Mouse (Mus musculus) embryonic facial prominence, embryonic 14.5 days (tissue): Measurements from ENCODE around the gene Drd5. TPM values are rescaled to one million over a fixed set of nuclear protein-coding genes. Genes with fewer than 3 reads are reported as not detected.

Source experiments
- ATAC-seq: fragments of 200-750 bp; cut with Nextera tagmentation; 2 replicates; pipeline ENCODE4 v1.8.0; 2017; ENCODE audit warnings: low read depth, moderate number of reproducible peaks, moderate TSS enrichment
- DNase-seq: peaks from one replicate; pipeline ENCODE4 v3.0.0-alpha.2; 2015; ENCODE audit warnings: low spot score
- H3K27ac ChIP-seq: fragments of 300-500 bp; sonication (generic); replicated peaks from 2 replicates; pipeline ENCODE4 v1.5.1; 2014; ENCODE audit warnings: low read depth, mild to moderate bottlenecking, low read length, moderate library complexity
- H3K27me3 ChIP-seq: fragments of 300-500 bp; sonication (generic); replicated peaks from 2 replicates; pipeline ENCODE4 v1.6.1; 2014; ENCODE audit warnings: low read length; ENCODE audit not compliant: control insufficient read depth, insufficient read depth
- H3K36me3 ChIP-seq: fragments of 300-500 bp; sonication (generic); 2 replicates; pipeline ENCODE4 v1.6.1; 2014; ENCODE audit warnings: low read length, mixed read lengths; ENCODE audit not compliant: control insufficient read depth, insufficient read depth
- H3K4me1 ChIP-seq: fragments of 300-500 bp; sonication (generic); 2 replicates; pipeline ENCODE4 v1.6.1; 2014; ENCODE audit warnings: antibody characterized with exemption, low read length; ENCODE audit not compliant: control insufficient read depth, insufficient read depth
- H3K4me2 ChIP-seq: fragments of 300-500 bp; sonication (generic); 2 replicates; pipeline ENCODE4 v1.6.1; 2014; ENCODE audit warnings: low read depth, mild to moderate bottlenecking, low read length, moderate library complexity, mixed read lengths
- H3K4me3 ChIP-seq: fragments of 300-500 bp; sonication (generic); 2 replicates; pipeline ENCODE4 v1.5.1; 2014; ENCODE audit warnings: low read depth, mild to moderate bottlenecking, low read length
- H3K9ac ChIP-seq: fragments of 300-500 bp; sonication (generic); 2 replicates; pipeline ENCODE4 v1.6.1; 2014; ENCODE audit warnings: low read depth, mild to moderate bottlenecking, low read length, moderate library complexity, mixed read lengths
- H3K9me3 ChIP-seq: fragments of 300-500 bp; sonication (generic); 2 replicates; pipeline ENCODE4 v1.6.1; 2016; ENCODE audit warnings: low read length; ENCODE audit not compliant: control insufficient read depth
- WGBS: fragments of 180-500 bp; shearing (Covaris S2); extraction: QIAGEN DNeasy Blood & Tissue Kit; methylation state at CpG from one replicate; pipeline ENCODE4 v1.1.7; 2014; 5-methylcytosine and 5-hydroxymethylcytosine counted together
- polyA plus RNA-seq: library from polyadenylated mRNA; unstranded; fragments of >200 nt; fragmentation: Nextera tagmentation; extraction: Ambion mirVana; gene quantifications from 2 replicates; pipeline ENCODE4 v1.2.1, GENCODE M21; 2014

The Drd5 gene
- polyA plus RNA-seq, 1 experiment from 2014 or later, result not detected

DNA sequence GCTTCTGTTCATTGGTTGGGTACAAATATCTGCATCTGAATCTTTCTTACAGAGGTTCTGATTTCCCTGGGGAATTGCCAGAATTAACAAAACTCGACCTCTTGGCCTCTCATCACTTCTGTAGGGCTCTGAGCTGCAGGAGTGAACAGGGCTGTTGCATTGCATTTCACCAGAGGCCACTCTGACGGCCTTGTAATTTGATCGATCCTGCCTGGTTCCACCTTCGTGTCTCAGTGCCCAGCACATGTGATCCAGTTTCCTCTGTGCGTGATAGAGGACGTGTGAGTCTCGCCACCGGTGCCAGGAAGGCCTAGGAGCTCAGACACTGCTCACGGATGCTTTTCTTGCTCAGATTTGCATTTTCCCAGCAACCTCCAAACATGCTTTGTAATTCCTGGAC, 33.4 kb upstream of the Drd5 start:
- Histone ChIP-seq H3K4me2 (no peak overlapping the region), H3K9me3 (no peaks in the 10 kb centered on the region), H3K4me1 (no peaks in the 10 kb centered on the region), H3K36me3 (no peaks in the 10 kb centered on the region), H3K27me3 (no peaks in the 10 kb centered on the region; the same call in 1 of the 2 replicates), H3K9ac (no peak overlapping the region), H3K4me3 (no peak overlapping the region), H3K27ac (no peak overlapping the region)
- WGBS, result 25% methylated on average over 9 of the region's 9 CpGs
- no peak for DNase-seq
- ATAC-seq, result no peak

DNA sequence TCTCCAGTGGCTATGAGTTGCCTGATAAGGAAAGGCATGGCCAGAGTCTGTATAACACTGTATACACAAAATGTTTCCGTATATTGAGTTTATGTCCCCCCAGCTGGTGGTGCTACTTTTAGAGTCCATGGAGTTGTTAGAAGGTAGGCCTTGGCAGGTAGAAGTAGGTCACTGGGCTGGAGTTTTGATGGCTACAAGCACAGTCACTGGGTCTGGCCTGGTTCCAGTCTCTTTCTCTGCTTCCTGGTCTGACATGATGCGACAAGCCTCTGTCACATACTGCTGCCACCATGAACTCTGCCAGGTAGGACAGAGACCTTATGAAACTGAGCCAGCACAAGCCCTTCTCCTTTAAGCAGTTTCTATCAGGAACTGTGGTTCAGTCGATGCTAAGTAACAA, 30.7 kb upstream of the Drd5 start:
- Histone ChIP-seq H3K4me3 (no peak overlapping the region), H3K4me2 (no peak overlapping the region), H3K27ac (no peak overlapping the region), H3K36me3 (no peaks in the 10 kb centered on the region), H3K27me3 (no peaks in the 10 kb centered on the region), H3K9me3 (no peaks in the 10 kb centered on the region), H3K9ac (no peak overlapping the region), H3K4me1 (no peaks in the 10 kb centered on the region)
- WGBS, result 87% methylated on average over 3 of the region's 3 CpGs
- DNase-seq (no peak), ATAC-seq (no peak)

DNA sequence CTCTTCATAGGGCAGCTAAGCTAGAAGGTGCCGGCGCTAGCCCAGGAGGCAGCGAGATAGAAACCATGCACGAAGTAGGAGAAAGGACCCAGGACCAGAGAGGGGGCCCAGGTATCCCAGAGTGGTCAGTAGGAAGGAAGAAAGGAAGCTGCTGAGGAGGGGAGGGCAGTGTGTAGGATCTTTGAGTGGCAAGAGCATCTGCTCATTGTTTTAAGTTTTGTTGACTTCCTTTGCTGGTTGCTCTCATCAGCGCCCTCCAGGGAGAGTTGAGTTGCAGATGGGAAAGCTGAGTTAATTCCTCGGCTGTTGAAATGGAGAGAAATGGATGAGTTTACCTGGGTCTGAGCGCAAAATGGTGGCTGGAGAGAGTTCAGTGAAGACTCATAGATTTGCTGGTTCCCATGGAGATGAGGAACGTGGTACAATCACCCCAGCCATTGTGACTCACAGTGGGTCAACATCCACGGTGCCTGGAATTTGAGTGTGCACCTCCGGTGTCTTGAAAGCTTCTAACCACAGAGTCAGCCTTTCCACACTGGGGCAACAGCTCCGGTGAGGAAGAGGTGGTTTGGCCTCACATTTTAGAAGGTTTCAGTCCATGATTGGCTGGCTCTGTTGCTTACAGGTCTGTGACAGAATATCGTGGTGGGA, 17.3 kb upstream of the Drd5 start:
- H3K27ac ChIP-seq, result no peak overlapping the region
- no peak overlapping the region for H3K4me3 ChIP-seq
- no peak overlapping the region for H3K4me2 ChIP-seq
- WGBS, result 85% methylated on average over 12 of the region's 12 CpGs
- H3K4me1 ChIP-seq, result no peaks in the 10 kb centered on the region
- no peaks in the 10 kb centered on the region for H3K36me3 ChIP-seq
- ATAC-seq (no peak), DNase-seq (no peak)
- H3K9ac ChIP-seq, result no peak overlapping the region
- H3K27me3 ChIP-seq, result no peaks in the 10 kb centered on the region
- no peaks in the 10 kb centered on the region for H3K9me3 ChIP-seq

DNA sequence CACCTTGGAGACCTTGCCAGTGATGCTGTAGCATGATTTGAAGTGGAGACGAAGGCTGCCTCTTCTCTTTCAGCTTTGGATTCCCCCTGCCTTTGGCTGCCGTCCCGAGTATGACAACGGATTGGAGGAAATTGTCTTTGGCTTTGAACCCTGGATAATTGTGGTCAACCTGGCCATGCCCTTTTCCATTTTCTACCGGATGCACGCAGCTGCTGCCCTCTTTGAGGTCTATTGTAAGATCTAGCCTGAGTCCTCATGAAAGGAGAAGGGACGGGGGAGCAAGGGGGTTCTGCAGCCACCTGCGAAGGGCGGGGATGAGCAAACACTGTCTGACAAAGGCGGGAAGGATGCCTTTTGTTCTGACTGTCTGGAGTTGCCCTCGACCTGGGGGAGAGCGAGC, 16.5 kb upstream of the Drd5 start:
- DNase-seq (peak; percentile 26), ATAC-seq (no peak)
- Histone ChIP-seq H3K4me2 (no peak overlapping the region), H3K4me3 (no peak overlapping the region), H3K9ac (no peak overlapping the region), H3K27ac (no peak overlapping the region), H3K4me1 (no peaks in the 10 kb centered on the region), H3K9me3 (no peaks in the 10 kb centered on the region), H3K36me3 (no peaks in the 10 kb centered on the region), H3K27me3 (no peaks in the 10 kb centered on the region)
- 35% methylated on average over 12 of the region's 12 CpGs for WGBS

DNA sequence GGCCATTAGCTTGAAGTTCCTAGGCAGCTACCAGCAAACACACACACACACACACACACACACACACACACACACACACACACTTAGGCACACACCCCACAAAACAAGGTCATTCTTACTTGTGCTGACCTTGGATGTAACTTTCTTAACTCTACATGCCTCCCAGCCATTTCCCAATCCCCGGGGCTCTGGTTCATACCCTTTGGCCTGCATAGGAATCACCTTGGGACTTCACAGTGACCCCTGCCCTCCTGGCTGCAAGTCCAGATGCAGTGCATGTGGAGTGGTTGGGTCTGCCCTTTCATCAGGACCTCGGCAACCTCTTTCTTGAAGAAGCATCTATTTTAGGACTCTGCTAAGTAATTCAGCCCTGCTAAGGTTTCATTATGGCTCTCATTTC, 13.9 kb upstream of the Drd5 start:
- no peaks in the 10 kb centered on the region for H3K9me3 ChIP-seq
- no peak overlapping the region for H3K9ac ChIP-seq
- no peak overlapping the region for H3K4me3 ChIP-seq
- no peaks in the 10 kb centered on the region for H3K4me1 ChIP-seq
- H3K36me3 ChIP-seq, result no peaks in the 10 kb centered on the region
- H3K27me3 ChIP-seq, result no peaks in the 10 kb centered on the region
- no peak overlapping the region for H3K27ac ChIP-seq
- 40% methylated on average over 2 of the region's 2 CpGs for WGBS
- ATAC-seq (no peak), DNase-seq (no peak)
- H3K4me2 ChIP-seq, result no peak overlapping the region

DNA sequence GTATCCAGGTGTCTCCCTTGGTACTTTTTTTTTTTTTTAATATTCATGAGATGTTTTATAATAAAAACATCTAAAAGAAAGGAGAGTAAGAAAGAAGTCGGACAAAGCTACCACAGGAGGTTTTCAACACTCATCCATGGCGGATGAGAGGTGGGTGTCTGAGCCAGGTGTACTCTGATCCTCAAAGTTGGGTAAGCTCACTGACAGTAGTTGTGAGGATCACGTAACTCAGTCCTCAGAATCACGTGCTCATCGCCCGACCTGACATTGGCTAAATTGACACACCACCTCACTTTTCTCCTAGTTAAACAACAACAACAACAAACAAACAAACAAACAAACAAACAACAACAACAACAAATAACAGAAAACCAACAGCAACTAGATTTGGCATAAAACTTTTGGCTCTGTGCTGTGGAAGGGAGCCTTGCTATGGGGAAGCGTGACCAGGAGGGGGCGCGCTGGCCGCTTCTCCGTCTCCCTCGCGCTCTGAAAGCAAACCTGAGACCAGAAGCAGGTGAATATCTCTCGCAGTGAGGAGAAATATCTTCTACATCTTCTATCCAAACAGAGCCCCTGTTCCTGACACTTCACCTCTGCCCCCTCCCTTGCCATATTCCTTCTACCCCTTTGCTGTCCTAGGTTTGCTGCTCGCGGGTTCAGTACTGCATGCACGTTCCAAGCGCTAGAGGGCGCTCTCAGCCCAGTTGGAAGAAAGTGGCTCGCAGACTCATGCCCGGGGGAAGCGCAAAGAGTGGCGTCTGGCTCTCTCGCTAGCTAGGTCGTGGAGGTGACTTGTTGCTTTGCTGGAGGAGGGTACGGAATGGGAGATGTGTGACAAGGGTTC, 11.7 kb upstream of the Drd5 start:
- peak overlapping the region; percentile 62 for H3K4me2 ChIP-seq
- no peaks in the 10 kb centered on the region for H3K36me3 ChIP-seq
- H3K4me1 ChIP-seq, result no peaks in the 10 kb centered on the region
- no peaks in the 10 kb centered on the region for H3K9me3 ChIP-seq
- peak overlapping the region; percentile 46; the same call in 1 of the 2 replicates for H3K9ac ChIP-seq
- ATAC-seq (peak; percentile 87), DNase-seq (peak; percentile 90)
- no peak overlapping the region for H3K27ac ChIP-seq
- no peaks in the 10 kb centered on the region for H3K27me3 ChIP-seq
- 9% methylated on average over 26 of the region's 26 CpGs for WGBS
- peak overlapping the region; percentile 39 for H3K4me3 ChIP-seq

DNA sequence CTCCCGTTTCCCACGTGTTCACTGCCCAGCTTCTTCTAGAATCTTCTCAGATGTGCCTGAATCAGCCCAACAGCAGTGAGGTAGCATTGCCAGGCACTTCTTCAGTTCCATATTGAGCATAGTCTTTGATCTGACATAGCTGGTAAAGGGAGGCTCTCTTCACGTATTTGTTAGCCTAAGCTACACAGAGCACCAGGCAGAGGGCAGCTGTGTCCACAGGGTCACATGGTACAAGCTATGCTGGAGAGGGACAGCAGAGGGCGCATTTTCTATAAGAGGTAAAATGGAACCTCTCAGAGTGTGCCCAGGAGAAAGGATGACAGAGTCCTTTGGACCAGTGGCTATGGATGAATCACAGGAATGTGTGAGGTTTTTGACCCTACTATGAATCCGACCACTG, 10.3 kb upstream of the Drd5 start:
- Histone ChIP-seq H3K36me3 (no peaks in the 10 kb centered on the region), H3K9ac (no peak overlapping the region), H3K9me3 (no peaks in the 10 kb centered on the region), H3K4me3 (no peak overlapping the region), H3K27ac (no peak overlapping the region), H3K4me1 (no peaks in the 10 kb centered on the region), H3K27me3 (no peaks in the 10 kb centered on the region), H3K4me2 (no peak overlapping the region)
- 49% methylated on average over 5 of the region's 5 CpGs for WGBS
- DNase-seq, result peak; percentile 45
- peak; percentile 53; the same call in 1 of the 2 replicates for ATAC-seq

DNA sequence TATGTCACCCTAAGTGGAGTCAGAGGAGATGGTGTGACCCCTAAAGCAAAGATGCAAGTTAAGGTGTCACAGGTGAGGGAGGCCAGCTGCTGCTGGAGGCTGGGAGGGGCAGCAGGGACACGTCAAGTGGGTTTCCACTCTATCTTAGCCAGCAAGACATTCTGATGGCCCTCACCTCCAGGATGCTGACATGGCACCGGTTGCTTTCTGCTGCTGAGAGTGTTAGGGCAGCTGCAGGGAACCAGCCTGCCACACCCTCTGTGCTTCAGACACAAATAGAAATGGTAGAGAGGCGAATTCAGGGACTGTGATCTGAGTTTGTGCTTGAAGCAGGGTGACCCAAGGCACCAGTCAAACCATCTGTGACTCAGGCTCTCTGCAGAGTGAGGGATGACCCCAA, 9.4 kb upstream of the Drd5 start:
- Histone ChIP-seq H3K27me3 (no peaks in the 10 kb centered on the region), H3K9ac (no peak overlapping the region), H3K9me3 (no peaks in the 10 kb centered on the region), H3K36me3 (no peaks in the 10 kb centered on the region), H3K4me2 (no peak overlapping the region), H3K4me3 (no peak overlapping the region), H3K27ac (no peak overlapping the region), H3K4me1 (no peaks in the 10 kb centered on the region)
- ATAC-seq (no peak), DNase-seq (no peak)
- WGBS, result 63% methylated on average over 3 of the region's 3 CpGs
